Mouse (Mus musculus) liver, adult 2 months (tissue): ENCODE data around the gene Barx1. TPM values are rescaled to one million over a fixed set of nuclear protein-coding genes. Genes with fewer than 3 reads are reported as not detected.

Experiments used
- DNase-seq: peaks from one replicate; pipeline ENCODE4 v3.0.0-alpha.2; 2011; ENCODE audit warnings: low read depth, low spot score; ENCODE audit errors: extremely low read depth
- H3K27ac ChIP-seq: fragments of 200-500 bp; replicated peaks from 2 replicates; pipeline ENCODE4 v1.5.1; 2012; ENCODE audit warnings: low read depth, mild to moderate bottlenecking, control low read depth, inconsistent platforms, low read length; ENCODE audit not compliant: insufficient read depth
- H3K27me3 ChIP-seq: fragments of 200-500 bp; 2 replicates; pipeline ENCODE4 v1.6.1; 2012; ENCODE audit warnings: mild to moderate bottlenecking, moderate library complexity, low read length, inconsistent platforms; ENCODE audit not compliant: control insufficient read depth, insufficient read depth
- H3K36me3 ChIP-seq: fragments of 200-500 bp; 2 replicates; pipeline ENCODE4 v1.6.1; 2012; ENCODE audit warnings: low read length, inconsistent platforms; ENCODE audit not compliant: control insufficient read depth, insufficient read depth
- H3K4me1 ChIP-seq: fragments of 200-500 bp; 2 replicates; pipeline ENCODE4 v1.6.1; 2011; ENCODE audit warnings: low read length; ENCODE audit not compliant: control insufficient read depth, insufficient read depth
- H3K4me3 ChIP-seq: fragments of 200-500 bp; 2 replicates; pipeline ENCODE4 v1.5.1; 2011; ENCODE audit warnings: low read depth, mild to moderate bottlenecking, control low read depth, low read length, moderate library complexity; ENCODE audit not compliant: insufficient read depth
- H3K79me2 ChIP-seq: fragments of 200-500 bp; 2 replicates; pipeline ENCODE4 v1.6.1; 2012; ENCODE audit warnings: inconsistent platforms, mild to moderate bottlenecking, low read length, moderate library complexity; ENCODE audit not compliant: control insufficient read depth, insufficient read depth
- H3K9ac ChIP-seq: fragments of 200-500 bp; 2 replicates; pipeline ENCODE4 v1.6.1; 2012; ENCODE audit warnings: low read depth, mild to moderate bottlenecking, control low read depth, inconsistent platforms, low read length
- CTCF ChIP-seq: fragments of 200-500 bp; IDR thresholded peaks from 2 replicates; pipeline ENCODE4 v1.5.1; 2011; ENCODE audit warnings: low read depth, low read length, control low read depth
- POLR2A ChIP-seq: fragments of 200-500 bp; IDR thresholded peaks from 2 replicates; pipeline ENCODE4 v1.6.1; 2011; ENCODE audit warnings: low read length, control low read depth; ENCODE audit not compliant: insufficient read depth; ENCODE audit errors: extremely low read depth
- WGBS: fragments of 180-500 bp; shearing (Covaris S2); methylation state at CpG from one replicate; pipeline ENCODE4 v1.1.7; 2018; 5-methylcytosine and 5-hydroxymethylcytosine counted together
- polyA plus RNA-seq: library from polyadenylated mRNA; depleted of rRNA; stranded (reverse); fragments of >200 nt; gene quantifications from 2 replicates; pipeline ENCODE4 v1.2.3, GENCODE M21; 2012
- total RNA-seq: library from RNA; depleted of rRNA; stranded (reverse); fragments of >200 nt; gene quantifications from 2 replicates; pipeline ENCODE4 v1.2.3, GENCODE M21; 2014

Barx1 gene
- total and polyA plus RNA-seq, 2 experiments, result not detected

GRCm38 (mm10) chr13:48668091-48668975, 5.5 kb downstream of the Barx1 start:
- TF ChIP-seq POLR2A, result no peak
- no peak for TF ChIP-seq CTCF
- WGBS, result 10% methylated on average over 33 of the region's 33 CpGs
- Histone ChIP-seq H3K4me3 (no peak overlapping the region; the same call in 1 of the 2 replicates), H3K27ac (no peak overlapping the region), H3K27me3 (peaks cover 46% of the 10 kb centered on the region), H3K36me3 (no peaks in the 10 kb centered on the region), H3K79me2 (no peaks in the 10 kb centered on the region), H3K9ac (no peak overlapping the region), H3K4me1 (peaks cover 7% of the 10 kb centered on the region; the same call in 1 of the 2 replicates)
- no peak for DNase-seq

GRCm38 (mm10) chr13:48668976-48669534, 6.3 kb downstream of the Barx1 start:
- Histone ChIP-seq H3K27ac (no peak overlapping the region), H3K4me1 (peaks cover 7% of the 10 kb centered on the region; the same call in 1 of the 2 replicates), H3K9ac (no peak overlapping the region), H3K36me3 (no peaks in the 10 kb centered on the region), H3K79me2 (no peaks in the 10 kb centered on the region), H3K27me3 (peaks cover 42% of the 10 kb centered on the region), H3K4me3 (no peak overlapping the region; the same call in 1 of the 2 replicates)
- TF ChIP-seq POLR2A (no peak), CTCF (no peak)
- no peak for DNase-seq
- 3% methylated on average over 34 of the region's 34 CpGs for WGBS

GRCm38 (mm10) chr13:48672312-48672840, 9.6 kb downstream of the Barx1 start:
- H3K9ac ChIP-seq, result no peak overlapping the region
- H3K27ac ChIP-seq, result no peak overlapping the region
- no peak overlapping the region for H3K4me3 ChIP-seq
- H3K4me1 ChIP-seq, result peaks cover 7% of the 10 kb centered on the region; the same call in 1 of the 2 replicates
- peaks cover 32% of the 10 kb centered on the region for H3K27me3 ChIP-seq
- DNase-seq, result no peak
- H3K79me2 ChIP-seq, result no peaks in the 10 kb centered on the region
- 4% methylated on average over 24 of the region's 24 CpGs for WGBS
- no peaks in the 10 kb centered on the region for H3K36me3 ChIP-seq
- TF ChIP-seq CTCF (no peak), POLR2A (no peak)

DNA sequence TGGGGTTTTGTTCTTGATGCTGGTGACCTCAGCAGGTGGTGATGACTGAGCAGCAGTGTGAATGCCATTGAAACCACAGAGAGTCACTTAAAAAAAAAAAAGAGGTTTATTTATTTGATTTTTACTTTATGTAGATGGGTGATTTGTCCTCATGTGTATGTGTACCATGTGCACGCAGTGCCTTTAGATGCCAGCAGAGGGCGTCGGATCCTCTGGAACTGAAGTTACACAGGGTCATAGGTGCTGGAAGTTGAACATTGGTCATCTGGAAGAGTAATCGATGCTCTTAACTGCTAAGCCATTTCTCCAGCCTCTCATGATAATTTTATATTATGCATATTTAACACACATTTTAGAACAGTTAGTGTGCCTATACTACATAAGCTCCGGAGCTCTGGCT, 11.8 kb downstream of the Barx1 start:
- no peak overlapping the region for H3K9ac ChIP-seq
- 68% methylated on average over 5 of the region's 5 CpGs for WGBS
- no peaks in the 10 kb centered on the region for H3K36me3 ChIP-seq
- no peak overlapping the region for H3K27ac ChIP-seq
- H3K4me1 ChIP-seq, result 0 out of 2 replicates have a peak, but pooled peaks cover 2% of the 10 kb centered on the region
- H3K27me3 ChIP-seq, result peaks cover 20% of the 10 kb centered on the region
- DNase-seq, result no peak
- no peak for TF ChIP-seq CTCF
- TF ChIP-seq POLR2A, result no peak
- no peaks in the 10 kb centered on the region for H3K79me2 ChIP-seq
- no peak overlapping the region for H3K4me3 ChIP-seq

DNA sequence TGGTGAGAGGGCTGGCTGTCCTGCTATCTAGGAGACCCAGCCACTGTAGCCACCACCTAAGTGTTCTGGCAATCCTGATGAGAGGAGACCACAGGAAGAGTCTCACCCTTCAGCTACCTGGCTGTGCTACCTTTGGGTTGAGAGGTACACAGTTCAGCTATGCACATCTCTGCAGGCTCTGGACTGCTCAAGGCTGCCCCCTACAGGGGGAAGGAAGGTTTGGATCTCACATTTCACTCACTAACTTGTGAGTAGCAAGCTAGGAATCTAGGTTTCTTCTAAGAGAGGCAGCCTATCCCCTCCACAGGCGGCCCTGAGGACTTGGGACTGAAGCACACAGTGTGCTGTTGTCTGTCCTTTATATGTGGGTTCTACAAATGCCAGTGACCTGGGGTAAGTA, 16.6 kb downstream of the Barx1 start:
- Histone ChIP-seq H3K79me2 (no peaks in the 10 kb centered on the region), H3K4me1 (no peaks in the 10 kb centered on the region), H3K4me3 (no peak overlapping the region), H3K27me3 (no peaks in the 10 kb centered on the region; the same call in 1 of the 2 replicates), H3K36me3 (no peaks in the 10 kb centered on the region), H3K9ac (no peak overlapping the region), H3K27ac (no peak overlapping the region)
- DNase-seq, result peak; percentile 3
- 18% methylated on average over 1 of the region's 1 CpGs for WGBS
- TF ChIP-seq CTCF (peak; percentile 60; the same call in 1 of the 2 replicates), POLR2A (no peak)

GRCm38 (mm10) chr13:48686666-48687065, 23.9 kb downstream of the Barx1 start:
- no peak for DNase-seq
- no peaks in the 10 kb centered on the region for H3K36me3 ChIP-seq
- 64% methylated on average over 5 of the region's 5 CpGs for WGBS
- H3K4me1 ChIP-seq, result no peaks in the 10 kb centered on the region
- no peak overlapping the region for H3K9ac ChIP-seq
- H3K27ac ChIP-seq, result no peak overlapping the region
- no peaks in the 10 kb centered on the region for H3K27me3 ChIP-seq
- H3K79me2 ChIP-seq, result no peaks in the 10 kb centered on the region
- no peak for TF ChIP-seq CTCF
- no peak for TF ChIP-seq POLR2A
- H3K4me3 ChIP-seq, result no peak overlapping the region
